Mouse (Mus musculus) heart, embryonic 11.5 days (tissue): Measurements from ENCODE around the gene Ssh2. TPM values are rescaled to one million over a fixed set of nuclear protein-coding genes. Genes with fewer than 3 reads are reported as not detected.

ENCODE experiments used
- ATAC-seq: fragments of 200-750 bp; cut with Nextera tagmentation; replicated peaks from 2 replicates; pipeline ENCODE4 v1.8.0; 2017; ENCODE audit warnings: moderate library complexity; ENCODE audit not compliant: insufficient number of reproducible peaks, low FRiP score, low TSS enrichment
- H3K27ac ChIP-seq: fragments of 300-500 bp; sonication (generic); 2 replicates; pipeline ENCODE4 v1.5.1; 2014; ENCODE audit warnings: mild to moderate bottlenecking, low read depth, low read length
- H3K27me3 ChIP-seq: fragments of 300-500 bp; sonication (generic); 2 replicates; pipeline ENCODE4 v1.6.1; 2014; ENCODE audit warnings: mild to moderate bottlenecking, low read length, mixed read lengths; ENCODE audit not compliant: control insufficient read depth, insufficient read depth
- H3K36me3 ChIP-seq: fragments of 300-500 bp; sonication (generic); 2 replicates; pipeline ENCODE4 v1.6.1; 2014; ENCODE audit warnings: mild to moderate bottlenecking, low read length, moderate library complexity, mixed read lengths; ENCODE audit not compliant: control insufficient read depth, insufficient read depth
- H3K4me1 ChIP-seq: fragments of 300-500 bp; sonication (generic); 2 replicates; pipeline ENCODE4 v1.6.1; 2014; ENCODE audit warnings: low read length; ENCODE audit not compliant: control insufficient read depth, insufficient read depth
- H3K4me2 ChIP-seq: fragments of 300-500 bp; sonication (generic); 2 replicates; pipeline ENCODE4 v1.6.1; 2014; ENCODE audit warnings: mild to moderate bottlenecking, moderate library complexity
- H3K4me3 ChIP-seq: fragments of 300-500 bp; sonication (generic); 2 replicates; pipeline ENCODE4 v1.5.1; 2014; ENCODE audit warnings: low read depth, low read length
- H3K9ac ChIP-seq: fragments of 300-500 bp; sonication (generic); 2 replicates; pipeline ENCODE4 v1.6.1; 2014; ENCODE audit warnings: mild to moderate bottlenecking, low read depth, low read length, moderate library complexity
- H3K9me3 ChIP-seq: fragments of 300-500 bp; sonication (generic); replicated peaks from 2 replicates; pipeline ENCODE4 v1.6.1; 2016; ENCODE audit warnings: low read length; ENCODE audit not compliant: control insufficient read depth
- WGBS: fragments of 180-500 bp; shearing (Covaris S2); extraction: QIAGEN DNeasy Blood & Tissue Kit; methylation state at CpG from one replicate; pipeline ENCODE4 v1.1.7; 2014; ENCODE audit not compliant: insufficient replicate concordance; 5-methylcytosine and 5-hydroxymethylcytosine counted together
- polyA plus RNA-seq: library from polyadenylated mRNA; unstranded; fragments of >200 nt; fragmentation: Nextera tagmentation; extraction: Ambion mirVana; gene quantifications from 2 replicates; pipeline ENCODE4 v1.2.1, GENCODE M21; 2014

The Ssh2 gene
- polyA plus RNA-seq, 1 experiment from 2014 or later: 22.8 TPM

- Histone ChIP-seq H3K9me3 (no peaks in the 10 kb centered on the region), H3K27ac (no peak overlapping the region), H3K4me2 (no peak overlapping the region), H3K27me3 (peaks cover 33% of the 10 kb centered on the region), H3K36me3 (no peaks in the 10 kb centered on the region; the same call in 1 of the 2 replicates), H3K9ac (0 out of 2 replicates have a peak overlapping the region, but pooled peaks have one; percentile 10), H3K4me3 (no peak overlapping the region), H3K4me1 (peaks cover 30% of the 10 kb centered on the region)
- WGBS: 18% methylated on average over 20 of the region's 20 CpGs
- ATAC-seq: no peak
Observed at GRCm38 (mm10) chr11:77467784-77468183, 251.7 kb downstream of the Ssh2 start.

- no peaks in the 10 kb centered on the region; the same call in 1 of the 2 replicates for H3K36me3 ChIP-seq
- H3K4me1 ChIP-seq: peaks cover 27% of the 10 kb centered on the region
- H3K4me3 ChIP-seq: no peak overlapping the region
- WGBS: 81% methylated on average over 9 of the region's 9 CpGs
- H3K4me2 ChIP-seq: no peak overlapping the region
- H3K27me3 ChIP-seq: peaks cover 33% of the 10 kb centered on the region
- ATAC-seq: no peak
- H3K27ac ChIP-seq: no peak overlapping the region
- no peak overlapping the region for H3K9ac ChIP-seq
- no peaks in the 10 kb centered on the region for H3K9me3 ChIP-seq
Observed at GRCm38 (mm10) chr11:77468397-77468796, 252.3 kb downstream of the Ssh2 start.

- H3K4me3 ChIP-seq: no peak overlapping the region
- H3K4me1 ChIP-seq: peaks cover 14% of the 10 kb centered on the region
- no peaks in the 10 kb centered on the region for H3K9me3 ChIP-seq
- 61% methylated on average over 29 of the region's 29 CpGs for WGBS
- H3K27ac ChIP-seq: no peak overlapping the region
- no peaks in the 10 kb centered on the region; the same call in 1 of the 2 replicates for H3K36me3 ChIP-seq
- H3K4me2 ChIP-seq: no peak overlapping the region
- H3K9ac ChIP-seq: no peak overlapping the region
- no peak for ATAC-seq
- H3K27me3 ChIP-seq: peaks cover 25% of the 10 kb centered on the region
Observed at GRCm38 (mm10) chr11:77471407-77471806, 255.3 kb downstream of the Ssh2 start.

- Histone ChIP-seq H3K9me3 (no peaks in the 10 kb centered on the region), H3K27me3 (peaks cover 12% of the 10 kb centered on the region), H3K27ac (no peak overlapping the region), H3K9ac (no peak overlapping the region), H3K4me1 (peaks cover 2% of the 10 kb centered on the region; the same call in 1 of the 2 replicates), H3K4me2 (no peak overlapping the region), H3K4me3 (no peak overlapping the region), H3K36me3 (no peaks in the 10 kb centered on the region; the same call in 1 of the 2 replicates)
- WGBS: 85% methylated on average over 16 of the region's 16 CpGs
- no peak for ATAC-seq
Observed at GRCm38 (mm10) chr11:77472775-77473174, 256.7 kb downstream of the Ssh2 start.

- Histone ChIP-seq H3K9me3 (no peaks in the 10 kb centered on the region), H3K27me3 (0 out of 2 replicates have a peak, but pooled peaks cover 2% of the 10 kb centered on the region), H3K4me3 (no peak overlapping the region), H3K4me2 (no peak overlapping the region), H3K27ac (no peak overlapping the region), H3K4me1 (no peaks in the 10 kb centered on the region), H3K9ac (no peak overlapping the region), H3K36me3 (no peaks in the 10 kb centered on the region; the same call in 1 of the 2 replicates)
- ATAC-seq: no peak
- WGBS: 91% methylated on average over 14 of the region's 14 CpGs
Observed at GRCm38 (mm10) chr11:77476216-77476615, 260.1 kb downstream of the Ssh2 start.

- H3K4me1 ChIP-seq: no peaks in the 10 kb centered on the region
Observed at GRCm38 (mm10) chr11:77476895-77477294, 260.8 kb downstream of the Ssh2 start.

DNA sequence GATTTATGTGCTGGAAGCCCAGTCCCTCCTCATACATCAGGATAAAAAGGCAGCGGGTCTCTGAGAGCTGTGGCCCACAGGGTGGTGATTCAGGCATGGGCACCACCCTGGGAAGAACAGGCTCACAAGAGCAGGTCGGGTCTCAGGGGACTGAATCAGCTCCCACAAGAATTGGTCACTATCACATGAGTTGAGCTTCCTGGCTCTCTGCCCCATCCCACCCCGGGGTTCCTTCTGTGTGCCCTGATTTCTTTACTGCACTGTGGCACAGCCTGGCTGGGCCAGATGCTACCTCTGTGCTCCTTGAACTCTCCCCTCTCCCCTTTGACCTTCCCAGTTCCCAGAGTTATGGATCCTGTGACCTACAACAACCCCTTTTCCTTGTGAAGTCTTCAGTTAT, 267.0 kb downstream of the Ssh2 start:
- no peak for ATAC-seq
- 48% methylated on average over 3 of the region's 3 CpGs for WGBS
- H3K4me2 ChIP-seq: no peak overlapping the region

More at GRCm38 (mm10) chr11:77476895-77477294, 260.8 kb downstream of the Ssh2 start:
- no peaks in the 10 kb centered on the region for H3K9me3 ChIP-seq
- H3K9ac ChIP-seq: no peak overlapping the region
- no peak overlapping the region for H3K4me2 ChIP-seq
- H3K27ac ChIP-seq: no peak overlapping the region
- H3K27me3 ChIP-seq: 0 out of 2 replicates have a peak, but pooled peaks cover 2% of the 10 kb centered on the region
- no peak for ATAC-seq
- H3K36me3 ChIP-seq: no peaks in the 10 kb centered on the region; the same call in 1 of the 2 replicates
- WGBS: 80% methylated on average over 6 of the region's 6 CpGs
- H3K4me3 ChIP-seq: no peak overlapping the region

GRCm38 (mm10) chr11:77483510-77484255, 267.6 kb downstream of the Ssh2 start:
- WGBS: 29% methylated on average over 11 of the region's 11 CpGs
- H3K27me3 ChIP-seq: peaks cover 4% of the 10 kb centered on the region; the same call in 1 of the 2 replicates
- no peak overlapping the region for H3K9ac ChIP-seq
- ATAC-seq: no peak
- H3K4me2 ChIP-seq: no peak overlapping the region
- no peak overlapping the region for H3K4me3 ChIP-seq
- H3K9me3 ChIP-seq: no peaks in the 10 kb centered on the region
- H3K4me1 ChIP-seq: peaks cover 10% of the 10 kb centered on the region
- H3K27ac ChIP-seq: no peak overlapping the region
- H3K36me3 ChIP-seq: no peaks in the 10 kb centered on the region

More for the DNA sequence above, 267.0 kb downstream of the Ssh2 start:
- Histone ChIP-seq H3K9ac (no peak overlapping the region), H3K27me3 (no peaks in the 10 kb centered on the region), H3K4me1 (peaks cover 8% of the 10 kb centered on the region), H3K4me3 (no peak overlapping the region), H3K9me3 (no peaks in the 10 kb centered on the region), H3K27ac (no peak overlapping the region), H3K36me3 (no peaks in the 10 kb centered on the region)
